In genomic region chr9:107716951-107717350, GRCm38 (mm10) we compare ENCODE assay signal across 11 mouse cellular contexts. TPM values are rescaled to one million over a fixed set of nuclear protein-coding genes. Genes with fewer than 3 reads are reported as not detected.
DNase-seq lines count a peak whose midpoint lies in the region; ATAC-seq and TF ChIP-seq lines count a peak whose summit lies in the region.
"Had no signal": no experiment of that assay in that cellular context is flagged by ENCODE, and none has a peak within 500 bp of the region (broad histone marks: within the 10 kb centered on the region; RNA-seq: fewer than 3 reads in every experiment).

No protein-coding gene starts in this region.

- DNase-seq in intestine, embryonic 14.5 days (ENCODE audit: low spot score), result no peak
- DNase-seq in midbrain, postnatal 0 days (ENCODE audit: low spot score), result peak; percentile 57
- DNase-seq in testis, postnatal 10 days (ENCODE audit: low spot score), result peak; percentile 72
- no peak for DNase-seq in adrenal gland, postnatal 10 days
- DNase-seq: adrenal gland, postnatal 36 days; cerebellum, postnatal 36 days had no signal

- H3K27ac ChIP-seq in intestine, embryonic 14.5 days (ENCODE audit: low read depth), result peak overlapping the region; percentile 22; the same call in 1 of the 2 replicates
- no peak overlapping the region for H3K27ac ChIP-seq in intestine, postnatal 0 days (ENCODE audit: low read depth, low read length)
- H3K27ac ChIP-seq in midbrain, postnatal 0 days (ENCODE audit: low read depth, low read length), result no peak overlapping the region
- H3K27ac ChIP-seq in midbrain, embryonic 15.5 days, result no peak overlapping the region
- peak overlapping the region; percentile 7; the same call in 1 of the 2 replicates for H3K27ac ChIP-seq in embryonic fibroblast, embryonic 13.5 days (ENCODE audit: insufficient read depth, low read length)
- H3K27ac ChIP-seq: macrophage; neural tube, embryonic 12.5 days had no signal

- H3K27me3 ChIP-seq in intestine, embryonic 14.5 days (replicated peaks; ENCODE audit: control insufficient read depth, insufficient read depth, low read length), result no peaks in the 10 kb centered on the region
- no peaks in the 10 kb centered on the region for H3K27me3 ChIP-seq in intestine, postnatal 0 days (replicated peaks; ENCODE audit: control insufficient read depth, insufficient read depth, low read length)
- no peaks in the 10 kb centered on the region for H3K27me3 ChIP-seq in midbrain, postnatal 0 days (ENCODE audit: insufficient read depth, low read length)
- H3K27me3 ChIP-seq in midbrain, embryonic 15.5 days (replicated peaks), result no peaks in the 10 kb centered on the region

- no peaks in the 10 kb centered on the region for H3K9me3 ChIP-seq in intestine, embryonic 14.5 days (ENCODE audit: control insufficient read depth, low read length)
- no peaks in the 10 kb centered on the region for H3K9me3 ChIP-seq in intestine, postnatal 0 days (ENCODE audit: control insufficient read depth)
- no peaks in the 10 kb centered on the region for H3K9me3 ChIP-seq in midbrain, postnatal 0 days (ENCODE audit: low read length)
- no peaks in the 10 kb centered on the region for H3K9me3 ChIP-seq in midbrain, embryonic 15.5 days
- H3K9me3 ChIP-seq: neural tube, embryonic 12.5 days had no signal

- TF ChIP-seq CTCF in intestine, postnatal 0 days (IDR thresholded peaks at IDR 0.05; ENCODE audit: low read depth), result no peak
- TF ChIP-seq CTCF in midbrain, postnatal 0 days (IDR thresholded peaks at IDR 0.05), result no peak
- no peak for TF ChIP-seq CTCF in embryonic fibroblast, embryonic 13.5 days (IDR thresholded peaks at IDR 0.05; ENCODE audit: borderline replicate concordance, insufficient read depth, low read length)

- WGBS in intestine, embryonic 14.5 days, result 41% methylated on average over 6 of the region's 6 CpGs
- WGBS in intestine, postnatal 0 days, result 54% methylated on average over 6 of the region's 6 CpGs
- 40% methylated on average over 6 of the region's 6 CpGs for WGBS in midbrain, postnatal 0 days
- 28% methylated on average over 6 of the region's 6 CpGs for WGBS in midbrain, embryonic 15.5 days

- no peak for TF ChIP-seq POLR2A in embryonic fibroblast, embryonic 13.5 days (IDR thresholded peaks at IDR 0.05; ENCODE audit: low read depth, low read length)

- H3K9ac ChIP-seq in intestine, embryonic 14.5 days (ENCODE audit: low read length), result no peak overlapping the region
- no peak overlapping the region for H3K9ac ChIP-seq in intestine, postnatal 0 days (ENCODE audit: low read depth, low read length)
- H3K9ac ChIP-seq in midbrain, postnatal 0 days (replicated peaks; ENCODE audit: low read length, poor library complexity, severe bottlenecking), result no peak overlapping the region
- H3K9ac ChIP-seq in midbrain, embryonic 15.5 days, result no peak overlapping the region

- no peak overlapping the region for H3K4me3 ChIP-seq in intestine, embryonic 14.5 days (ENCODE audit: low read depth, low read length)
- H3K4me3 ChIP-seq in intestine, postnatal 0 days (ENCODE audit: low read depth, low read length), result no peak overlapping the region
- H3K4me3 ChIP-seq in midbrain, postnatal 0 days (ENCODE audit: low read depth, low read length), result no peak overlapping the region
- H3K4me3 ChIP-seq in midbrain, embryonic 15.5 days, result no peak overlapping the region
- H3K4me3 ChIP-seq in embryonic fibroblast, embryonic 13.5 days (ENCODE audit: insufficient read depth, low read length), result no peak overlapping the region
- H3K4me3 ChIP-seq: neural tube, embryonic 12.5 days had no signal

- ATAC-seq in intestine, embryonic 14.5 days (replicated peaks; ENCODE audit: low FRiP score, low TSS enrichment, low read depth), result no peak; the same call in 1 of the 2 replicates
- ATAC-seq in intestine, postnatal 0 days, result no peak
- peak; percentile 44; the same call in 1 of the 2 replicates for ATAC-seq in midbrain, postnatal 0 days (ENCODE audit: low FRiP score)
- no peak for ATAC-seq in midbrain, embryonic 15.5 days (replicated peaks)

- H3K4me2 ChIP-seq in intestine, embryonic 14.5 days (ENCODE audit: low read length), result 0 out of 2 replicates have a peak overlapping the region, but pooled peaks have one; percentile 5
- H3K4me2 ChIP-seq in intestine, postnatal 0 days (replicated peaks; ENCODE audit: low read depth), result no peak overlapping the region
- no peak overlapping the region for H3K4me2 ChIP-seq in midbrain, postnatal 0 days (ENCODE audit: low read depth, low read length, poor library complexity, severe bottlenecking)
- no peak overlapping the region for H3K4me2 ChIP-seq in midbrain, embryonic 15.5 days
- H3K4me2 ChIP-seq: neural tube, embryonic 12.5 days had no signal

- peaks cover 28% of the 10 kb centered on the region for H3K4me1 ChIP-seq in intestine, embryonic 14.5 days (replicated peaks; ENCODE audit: control insufficient read depth, insufficient read depth, low read length)
- H3K4me1 ChIP-seq in intestine, postnatal 0 days (replicated peaks; ENCODE audit: control insufficient read depth, insufficient read depth, low read length), result no peaks in the 10 kb centered on the region
- no peaks in the 10 kb centered on the region for H3K4me1 ChIP-seq in midbrain, postnatal 0 days (ENCODE audit: insufficient read depth, low read length)
- H3K4me1 ChIP-seq in midbrain, embryonic 15.5 days, result peaks cover 10% of the 10 kb centered on the region
- 0 out of 2 replicates have a peak, but pooled peaks cover 4% of the 10 kb centered on the region for H3K4me1 ChIP-seq in embryonic fibroblast, embryonic 13.5 days (ENCODE audit: control insufficient read depth, insufficient read depth, low read length)

- no peaks in the 10 kb centered on the region for H3K36me3 ChIP-seq in intestine, embryonic 14.5 days (ENCODE audit: control insufficient read depth, insufficient read depth, low read length)
- H3K36me3 ChIP-seq in intestine, postnatal 0 days (ENCODE audit: control insufficient read depth, insufficient read depth), result no peaks in the 10 kb centered on the region
- no peaks in the 10 kb centered on the region for H3K36me3 ChIP-seq in midbrain, postnatal 0 days (ENCODE audit: insufficient read depth, low read length)
- H3K36me3 ChIP-seq in midbrain, embryonic 15.5 days (replicated peaks), result no peaks in the 10 kb centered on the region
- H3K36me3 ChIP-seq: neural tube, embryonic 12.5 days had no signal

RNA-seq across cellular contexts. Expression of gene Sema3f, which starts 6.7 kb away (rescaled TPM):
- 16.2 and 16.3 TPM in 2 replicates for polyA plus RNA-seq in intestine, embryonic 14.5 days (2014; fragmentation: Nextera tagmentation; extraction: Ambion mirVana)
- 3.9 and 4.4 TPM in 2 replicates for polyA plus RNA-seq in intestine, postnatal 0 days (2015; fragmentation: Nextera tagmentation; extraction: Ambion mirVana)
- total RNA-seq in midbrain, postnatal 0 days (2014; rRNA removed), result 115 and 120 TPM in 2 replicates
- 13.5 and 14.1 TPM in 2 replicates for polyA plus RNA-seq in midbrain, postnatal 0 days (2015; fragmentation: Nextera tagmentation; extraction: Ambion mirVana)
- 26.0 and 31.2 TPM in 2 replicates for polyA plus RNA-seq in midbrain, embryonic 15.5 days (2015; fragmentation: Nextera tagmentation; extraction: Ambion mirVana)
- 68.0 and 88.1 TPM in 2 replicates for polyA plus RNA-seq in embryonic fibroblast, embryonic 13.5 days (2011; ENCODE audit: insufficient read length, low read depth, missing spikeins)
- 10 to 100 TPM; 20.2 to 24.8 TPM for total RNA-seq in adrenal gland, postnatal 10 days (2021)
- polyA plus RNA-seq: macrophage had no signal

RNA-seq across cellular contexts. Expression of gene Gnat1, which starts 37.4 kb away (rescaled TPM):
- 1.7 and 2.6 TPM in 2 replicates for polyA plus RNA-seq in intestine, embryonic 14.5 days (2014; fragmentation: Nextera tagmentation; extraction: Ambion mirVana)
- 1.6 and 1.9 TPM in 2 replicates for polyA plus RNA-seq in intestine, postnatal 0 days (2015; fragmentation: Nextera tagmentation; extraction: Ambion mirVana)
- 0.52 and 0.55 TPM in 2 replicates for total RNA-seq in midbrain, postnatal 0 days (2014; rRNA removed)
- polyA plus RNA-seq in midbrain, postnatal 0 days (2015; fragmentation: Nextera tagmentation; extraction: Ambion mirVana), result 2.3 and 2.6 TPM in 2 replicates
- 2.1 and 2.2 TPM in 2 replicates for polyA plus RNA-seq in midbrain, embryonic 15.5 days (2015; fragmentation: Nextera tagmentation; extraction: Ambion mirVana)
- not detected in 2 replicates for polyA plus RNA-seq in embryonic fibroblast, embryonic 13.5 days (2011; ENCODE audit: insufficient read length, low read depth, missing spikeins)
- total RNA-seq in adrenal gland, postnatal 10 days (2021), result under 1 TPM; 0.33 to 0.42 TPM
- total RNA-seq: adrenal gland, postnatal 36 days had no signal
- polyA plus RNA-seq: macrophage had no signal

RNA-seq across cellular contexts. Expression of gene Slc38a3, which starts 47.6 kb away (rescaled TPM):
- polyA plus RNA-seq in intestine, embryonic 14.5 days (2014; fragmentation: Nextera tagmentation; extraction: Ambion mirVana), result 2.2 and 9.3 TPM in 2 replicates
- polyA plus RNA-seq in intestine, postnatal 0 days (2015; fragmentation: Nextera tagmentation; extraction: Ambion mirVana), result 15.5 and 15.6 TPM in 2 replicates
- total RNA-seq in midbrain, postnatal 0 days (2014; rRNA removed), result 70.0 and 94.5 TPM in 2 replicates
- 37.6 and 44.6 TPM in 2 replicates for polyA plus RNA-seq in midbrain, postnatal 0 days (2015; fragmentation: Nextera tagmentation; extraction: Ambion mirVana)
- 31.8 and 40.4 TPM in 2 replicates for polyA plus RNA-seq in midbrain, embryonic 15.5 days (2015; fragmentation: Nextera tagmentation; extraction: Ambion mirVana)
- polyA plus RNA-seq in embryonic fibroblast, embryonic 13.5 days (2011; ENCODE audit: insufficient read length, low read depth, missing spikeins), result 1.1 TPM in 1 of 2 replicates, not detected in the other
- 10 to 100 TPM; 42.0 to 95.1 TPM for total RNA-seq in adrenal gland, postnatal 10 days (2021)
- polyA plus RNA-seq: macrophage had no signal

RNA-seq across cellular contexts. Expression of gene Rbm5, which starts 53.8 kb away (rescaled TPM):
- polyA plus RNA-seq in intestine, embryonic 14.5 days (2014; fragmentation: Nextera tagmentation; extraction: Ambion mirVana), result 156 and 174 TPM in 2 replicates
- polyA plus RNA-seq in intestine, postnatal 0 days (2015; fragmentation: Nextera tagmentation; extraction: Ambion mirVana), result 48.9 and 51.4 TPM in 2 replicates
- total RNA-seq in midbrain, postnatal 0 days (2014; rRNA removed), result 142 and 145 TPM in 2 replicates
- polyA plus RNA-seq in midbrain, postnatal 0 days (2015; fragmentation: Nextera tagmentation; extraction: Ambion mirVana), result 159 and 160 TPM in 2 replicates
- polyA plus RNA-seq in midbrain, embryonic 15.5 days (2015; fragmentation: Nextera tagmentation; extraction: Ambion mirVana), result 280 and 292 TPM in 2 replicates
- polyA plus RNA-seq in embryonic fibroblast, embryonic 13.5 days (2011; ENCODE audit: insufficient read length, low read depth, missing spikeins), result 199 and 248 TPM in 2 replicates
- total RNA-seq in adrenal gland, postnatal 10 days (2021), result 100 to 1,000 TPM in 1 of 2 experiments, 10 to 100 TPM in 1; 97.7 to 131 TPM

Comparison
In these comparisons a context has a peak if more than half of its experiments do, and no peak if none do; other contexts are left out.
1. H3K27ac ChIP-seq: peak in intestine, embryonic 14.5 days (single experiment) and embryonic fibroblast, embryonic 13.5 days (single experiment); none in intestine, postnatal 0 days (single experiment), midbrain, postnatal 0 days (single experiment) and midbrain, embryonic 15.5 days (single experiment).
2. DNase-seq: peak in midbrain, postnatal 0 days (single experiment) and testis, postnatal 10 days (single experiment); none in intestine, embryonic 14.5 days (single experiment) and adrenal gland, postnatal 10 days (single experiment).